Mouse (Mus musculus) brown adipose tissue, adult 24 weeks (tissue): Measurements from ENCODE around the gene Wee1. TPM values are rescaled to one million over a fixed set of nuclear protein-coding genes. Genes with fewer than 3 reads are reported as not detected.

Experiments
- polyA plus RNA-seq: library from polyadenylated mRNA; stranded (reverse); fragments of >200 nt; gene quantifications from 2 replicates; pipeline ENCODE4 v1.2.4, GENCODE M21; 2012; ENCODE audit not compliant: missing spikeins, insufficient read depth, insufficient read length

Gene Wee1
- polyA plus RNA-seq, 1 experiment, result 3.9 TPM

Other genes with a start within 250 kb of the Wee1 start
- 94.7 and 95.4 TPM in 2 replicates for gene Dennd5a, start 161.6 kb upstream of the Wee1 start, polyA plus RNA-seq
- 39.6 and 66.6 TPM in 2 replicates for gene Tmem41b, start 135.1 kb upstream of the Wee1 start, polyA plus RNA-seq
- gene Ipo7, start 103.8 kb upstream of the Wee1 start, polyA plus RNA-seq, result 51.7 and 64.6 TPM in 2 replicates
- 4.5 and 7.8 TPM in 2 replicates for gene Zfp143, start 60.8 kb upstream of the Wee1 start, polyA plus RNA-seq
- gene Swap70, start 99.7 kb downstream of the Wee1 start, polyA plus RNA-seq, result 4.9 and 5.1 TPM in 2 replicates